Mouse (Mus musculus): Measurements from ENCODE around the gene Rtn1. TPM values are rescaled to one million over a fixed set of nuclear protein-coding genes. Genes with fewer than 3 reads are reported as not detected.
A peak's percentile ranks its signal among the peaks of the same experiment; 100 is the strongest.

Gene Rtn1
- polyA plus RNA-seq, 2 experiments, result 2.4 to 5.9 TPM

GRCm38 (mm10) chr12:72284576-72284975, 124.3 kb downstream of the Rtn1 start:
- no peaks in the 10 kb centered on the region for H3K4me1 ChIP-seq (ENCODE audit: control insufficient read depth, insufficient read depth, low read length)
- no peak overlapping the region for H3K4me2 ChIP-seq (replicated peaks; ENCODE audit: low read depth, low read length, severe bottlenecking)
- no peaks in the 10 kb centered on the region for H3K36me3 ChIP-seq (ENCODE audit: control insufficient read depth, insufficient read depth, low read length)
- ATAC-seq (ENCODE audit: low FRiP score, low read depth) (no peak), DNase-seq (ENCODE audit: low spot score) (no peak)
- H3K27me3 ChIP-seq (ENCODE audit: control insufficient read depth, insufficient read depth, low read length), result no peaks in the 10 kb centered on the region
- no peak overlapping the region for H3K9ac ChIP-seq (ENCODE audit: low read depth, low read length, severe bottlenecking)
- H3K27ac ChIP-seq (replicated peaks; ENCODE audit: low read depth, low read length), result no peak overlapping the region
- H3K4me3 ChIP-seq (replicated peaks; ENCODE audit: low read length), result no peak overlapping the region
- no peak for TF ChIP-seq POLR2A (IDR thresholded peaks at IDR 0.05; ENCODE audit: borderline replicate concordance, extremely low read depth, insufficient read depth, insufficient read length)
- WGBS, result 92% methylated on average over 7 of the region's 7 CpGs
- H3K9me3 ChIP-seq (ENCODE audit: control insufficient read depth, low read length), result no peaks in the 10 kb centered on the region

GRCm38 (mm10) chr12:72279129-72279875, 129.6 kb downstream of the Rtn1 start:
- H3K27ac ChIP-seq (replicated peaks; ENCODE audit: low read depth, low read length), result no peak overlapping the region
- no peak overlapping the region for H3K4me3 ChIP-seq (replicated peaks; ENCODE audit: low read length)
- 81% methylated on average over 5 of the region's 5 CpGs for WGBS
- no peak for DNase-seq (ENCODE audit: low spot score)
- no peak overlapping the region for H3K9ac ChIP-seq (ENCODE audit: low read depth, low read length, severe bottlenecking)
- H3K27me3 ChIP-seq (ENCODE audit: control insufficient read depth, insufficient read depth, low read length), result no peaks in the 10 kb centered on the region
- no peak overlapping the region for H3K4me2 ChIP-seq (replicated peaks; ENCODE audit: low read depth, low read length, severe bottlenecking)
- no peaks in the 10 kb centered on the region for H3K9me3 ChIP-seq (ENCODE audit: control insufficient read depth, low read length)
- no peak for TF ChIP-seq POLR2A (IDR thresholded peaks at IDR 0.05; ENCODE audit: borderline replicate concordance, extremely low read depth, insufficient read depth, insufficient read length)
- no peaks in the 10 kb centered on the region for H3K36me3 ChIP-seq (ENCODE audit: control insufficient read depth, insufficient read depth, low read length)
- H3K4me1 ChIP-seq (ENCODE audit: control insufficient read depth, insufficient read depth, low read length), result no peaks in the 10 kb centered on the region
- ATAC-seq (ENCODE audit: low FRiP score, low read depth), result no peak

- Histone ChIP-seq H3K4me1 (ENCODE audit: control insufficient read depth, insufficient read depth, low read length) (no peaks in the 10 kb centered on the region), H3K27ac (replicated peaks; ENCODE audit: low read depth, low read length) (no peak overlapping the region), H3K36me3 (ENCODE audit: control insufficient read depth, insufficient read depth, low read length) (no peaks in the 10 kb centered on the region), H3K9ac (ENCODE audit: low read depth, low read length, severe bottlenecking) (no peak overlapping the region), H3K4me2 (replicated peaks; ENCODE audit: low read depth, low read length, severe bottlenecking) (no peak overlapping the region), H3K4me3 (replicated peaks; ENCODE audit: low read length) (no peak overlapping the region), H3K9me3 (ENCODE audit: control insufficient read depth, low read length) (no peaks in the 10 kb centered on the region), H3K27me3 (ENCODE audit: control insufficient read depth, insufficient read depth, low read length) (no peaks in the 10 kb centered on the region)
- ATAC-seq (ENCODE audit: low FRiP score, low read depth) (no peak), DNase-seq (ENCODE audit: low spot score) (peak; percentile 37)
- WGBS, result 67% methylated on average over 13 of the region's 13 CpGs
- no peak for TF ChIP-seq POLR2A (IDR thresholded peaks at IDR 0.05; ENCODE audit: borderline replicate concordance, extremely low read depth, insufficient read depth, insufficient read length)
Observed at GRCm38 (mm10) chr12:72273721-72274414, 135.0 kb downstream of the Rtn1 start.

- whole genome bisulfite sequencing, result 78% methylated on average over 2 of the region's 2 CpGs
- H3K4me1 ChIP-seq (ENCODE audit: control insufficient read depth, insufficient read depth, low read length), result no peaks in the 10 kb centered on the region
- DNase-seq (ENCODE audit: low spot score), result no peak
- no peaks in the 10 kb centered on the region for H3K9me3 ChIP-seq (ENCODE audit: control insufficient read depth, low read length)
- no peaks in the 10 kb centered on the region for H3K27me3 ChIP-seq (ENCODE audit: control insufficient read depth, insufficient read depth, low read length)
- H3K36me3 ChIP-seq (ENCODE audit: control insufficient read depth, insufficient read depth, low read length), result no peaks in the 10 kb centered on the region
- TF ChIP-seq POLR2A (IDR thresholded peaks at IDR 0.05; ENCODE audit: borderline replicate concordance, extremely low read depth, insufficient read depth, insufficient read length), result no peak
- no peak overlapping the region for H3K9ac ChIP-seq (ENCODE audit: low read depth, low read length, severe bottlenecking)
- H3K4me2 ChIP-seq (replicated peaks; ENCODE audit: low read depth, low read length, severe bottlenecking), result no peak overlapping the region
- H3K27ac ChIP-seq (replicated peaks; ENCODE audit: low read depth, low read length), result no peak overlapping the region
- no peak for ATAC-seq (ENCODE audit: low FRiP score, low read depth)
- no peak overlapping the region for H3K4me3 ChIP-seq (replicated peaks; ENCODE audit: low read length)
Observed at GRCm38 (mm10) chr12:72267614-72268013, 141.2 kb downstream of the Rtn1 start.

- H3K27ac ChIP-seq (replicated peaks; ENCODE audit: low read depth, low read length), result no peak overlapping the region
Observed at GRCm38 (mm10) chr12:72265261-72266228, 143.3 kb downstream of the Rtn1 start.

More at GRCm38 (mm10) chr12:72265261-72266228, 143.3 kb downstream of the Rtn1 start:
- H3K36me3 ChIP-seq (ENCODE audit: control insufficient read depth, insufficient read depth, low read length), result no peaks in the 10 kb centered on the region
- DNase-seq (ENCODE audit: low spot score) (no peak), ATAC-seq (ENCODE audit: low FRiP score, low read depth) (no peak)
- H3K4me3 ChIP-seq (replicated peaks; ENCODE audit: low read length), result no peak overlapping the region
- H3K9me3 ChIP-seq (ENCODE audit: control insufficient read depth, low read length), result no peaks in the 10 kb centered on the region
- H3K9ac ChIP-seq (ENCODE audit: low read depth, low read length, severe bottlenecking), result no peak overlapping the region
- no peak for TF ChIP-seq POLR2A (IDR thresholded peaks at IDR 0.05; ENCODE audit: borderline replicate concordance, extremely low read depth, insufficient read depth, insufficient read length)
- no peak overlapping the region for H3K4me2 ChIP-seq (replicated peaks; ENCODE audit: low read depth, low read length, severe bottlenecking)
- 86% methylated on average over 3 of the region's 3 CpGs for WGBS
- H3K27me3 ChIP-seq (ENCODE audit: control insufficient read depth, insufficient read depth, low read length), result no peaks in the 10 kb centered on the region
- H3K4me1 ChIP-seq (ENCODE audit: control insufficient read depth, insufficient read depth, low read length), result no peaks in the 10 kb centered on the region
